Mouse (Mus musculus) lung, postnatal 0 days (tissue): ENCODE measurements at regions not wholly inside any gene's neighbourhood (a gene's known extent, or its start where the extent isn't known, plus 50 kb on each side); places are given as distances from the start of the nearest gene placed in this dataset.

ENCODE experiments used
- CTCF ChIP-seq: IDR thresholded peaks from 2 replicates; pipeline ENCODE4 v1.5.1; 2016; ENCODE audit warnings: antibody characterized with exemption, mild to moderate bottlenecking
- EP300 ChIP-seq: IDR thresholded peaks from 2 replicates; pipeline ENCODE4 v1.6.1; 2016; ENCODE audit warnings: antibody characterized with exemption, mild to moderate bottlenecking, control low read depth

DNA sequence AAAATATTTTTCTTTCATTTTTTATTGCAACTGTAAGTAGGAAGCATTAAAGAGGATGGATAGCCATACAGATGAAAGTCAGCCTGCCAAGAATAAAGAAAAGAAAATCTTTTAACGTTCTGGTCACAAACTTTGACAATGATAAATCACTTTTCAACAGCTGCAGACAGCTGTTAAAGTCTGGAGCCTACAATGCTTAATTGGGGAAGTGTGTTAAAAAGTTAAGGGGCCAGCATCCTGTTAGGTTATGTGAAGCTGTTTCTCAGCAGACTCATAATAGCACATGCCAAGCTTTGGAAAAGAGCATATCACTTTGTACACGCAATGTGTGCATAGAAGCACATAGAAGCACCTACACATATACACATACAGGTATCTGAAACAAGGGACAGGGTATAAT is 1431.3 kb downstream of the 4930444P10Rik start:
- TF ChIP-seq EP300 (no peak), CTCF (no peak)
